Mouse (Mus musculus): ENCODE measurements around the gene Pygl. TPM values are rescaled to one million over a fixed set of nuclear protein-coding genes. Genes with fewer than 3 reads are reported as not detected.

The Pygl gene
- 5.4 and 8.2 TPM in 2 replicates for polyA plus RNA-seq (2015; fragmentation: Nextera tagmentation; extraction: Ambion mirVana)

GRCm38 (mm10) chr12:70231294-70231693, at the start of gene Pygl:
Pygl (minus strand) TSS chr12:70231488.
- no peak within 1 kb of the TSS for H3K4me2 ChIP-seq (replicated peaks)
- H3K4me3 ChIP-seq (replicated peaks): no peak within 1 kb of the TSS
- H3K9ac ChIP-seq (replicated peaks): no peak within 1 kb of the TSS
- peaks cover 15% of the 10 kb centered on the region for H3K27me3 ChIP-seq
- WGBS: 77% methylated on average over 2 of the region's 2 CpGs
- H3K4me1 ChIP-seq (replicated peaks): peaks cover 27% of the 10 kb centered on the region
- no peak within 1 kb of the TSS for H3K27ac ChIP-seq
- ATAC-seq: no peak
- H3K9me3 ChIP-seq: no peaks in the 10 kb centered on the region
- no peaks in the 10 kb centered on the region for H3K36me3 ChIP-seq

- no peak overlapping the region for H3K27ac ChIP-seq
- H3K4me1 ChIP-seq (replicated peaks): peaks cover 13% of the 10 kb centered on the region; the same call in 1 of the 2 replicates
- no peak overlapping the region for H3K9ac ChIP-seq (replicated peaks)
- H3K27me3 ChIP-seq: no peaks in the 10 kb centered on the region
- WGBS: 93% methylated on average over 2 of the region's 2 CpGs
- no peak for ATAC-seq
- no peak overlapping the region for H3K4me2 ChIP-seq (replicated peaks)
- H3K9me3 ChIP-seq: no peaks in the 10 kb centered on the region
- H3K4me3 ChIP-seq (replicated peaks): no peak overlapping the region
- peaks cover 38% of the 10 kb centered on the region for H3K36me3 ChIP-seq
Measured at GRCm38 (mm10) chr12:70280930-70281329, 49.6 kb upstream of the Pygl start.

DNA sequence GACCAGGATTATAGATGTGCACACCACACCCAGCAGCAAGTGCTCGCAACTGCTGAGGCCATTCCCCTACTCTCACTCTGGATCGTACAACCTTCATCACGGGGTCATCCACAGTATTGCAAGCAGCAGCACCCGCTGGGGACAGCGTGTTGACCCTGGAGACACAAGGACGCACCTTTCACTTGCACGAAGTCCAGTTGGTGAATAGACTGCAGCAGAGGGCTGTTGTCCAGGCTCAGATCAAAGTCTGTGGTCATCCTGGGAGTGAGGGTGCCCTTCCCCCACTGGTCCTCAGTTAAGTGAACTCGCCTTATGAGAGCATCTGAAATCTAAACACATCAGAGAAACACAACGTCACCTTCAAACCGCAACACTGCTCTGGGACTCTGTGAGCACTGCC, 49.1 kb upstream of the Pygl start:
- 91% methylated on average over 10 of the region's 10 CpGs for WGBS
- Histone ChIP-seq H3K36me3 (peaks cover 38% of the 10 kb centered on the region), H3K4me3 (replicated peaks) (no peak overlapping the region), H3K27me3 (no peaks in the 10 kb centered on the region), H3K9me3 (no peaks in the 10 kb centered on the region), H3K4me2 (replicated peaks) (no peak overlapping the region), H3K27ac (no peak overlapping the region), H3K9ac (replicated peaks) (no peak overlapping the region), H3K4me1 (replicated peaks) (peaks cover 9% of the 10 kb centered on the region; the same call in 1 of the 2 replicates)
- ATAC-seq: no peak

- Histone ChIP-seq H3K4me1 (replicated peaks) (peaks cover 5% of the 10 kb centered on the region; the same call in 1 of the 2 replicates), H3K9ac (replicated peaks) (no peak overlapping the region), H3K27ac (no peak overlapping the region), H3K36me3 (peaks cover 41% of the 10 kb centered on the region), H3K9me3 (no peaks in the 10 kb centered on the region), H3K4me3 (replicated peaks) (no peak overlapping the region), H3K4me2 (replicated peaks) (no peak overlapping the region), H3K27me3 (no peaks in the 10 kb centered on the region; the same call in 1 of the 2 replicates)
- WGBS: 75% methylated on average over 12 of the region's 12 CpGs
- ATAC-seq: no peak
Measured at GRCm38 (mm10) chr12:70277071-70277939, 46.0 kb upstream of the Pygl start.

GRCm38 (mm10) chr12:70269724-70270123, 38.4 kb upstream of the Pygl start:
- Histone ChIP-seq H3K27ac (no peak overlapping the region), H3K4me2 (replicated peaks) (no peak overlapping the region), H3K4me3 (replicated peaks) (no peak overlapping the region), H3K27me3 (no peaks in the 10 kb centered on the region; the same call in 1 of the 2 replicates), H3K36me3 (peaks cover 40% of the 10 kb centered on the region), H3K4me1 (replicated peaks) (no peaks in the 10 kb centered on the region), H3K9me3 (no peaks in the 10 kb centered on the region), H3K9ac (replicated peaks) (no peak overlapping the region)
- no peak for ATAC-seq
- 61% methylated on average over 6 of the region's 6 CpGs for WGBS

DNA sequence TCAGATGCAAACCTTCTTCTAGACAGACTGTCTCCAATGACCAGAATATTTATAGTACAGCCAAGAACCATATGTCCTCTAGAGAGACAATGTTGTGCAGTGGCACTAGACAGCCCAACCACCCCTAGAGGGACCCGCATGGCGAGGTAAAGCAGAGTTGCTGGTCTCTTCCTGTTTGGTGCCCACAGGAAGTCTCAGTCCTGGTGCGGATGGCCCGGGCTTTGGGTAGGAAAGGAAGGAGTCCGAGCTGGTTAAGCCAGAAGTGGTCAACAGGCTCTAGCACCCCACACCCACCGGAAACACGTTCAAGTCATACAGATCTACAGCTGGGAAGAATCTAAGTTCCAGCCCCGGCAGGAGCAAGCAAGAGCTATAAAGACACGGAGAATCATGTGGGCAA, 36.0 kb upstream of the Pygl start:
- WGBS: 89% methylated on average over 9 of the region's 9 CpGs
- Histone ChIP-seq H3K27me3 (no peaks in the 10 kb centered on the region), H3K4me2 (replicated peaks) (no peak overlapping the region), H3K36me3 (peaks cover 36% of the 10 kb centered on the region), H3K9ac (replicated peaks) (no peak overlapping the region), H3K9me3 (no peaks in the 10 kb centered on the region), H3K4me1 (replicated peaks) (no peaks in the 10 kb centered on the region), H3K27ac (no peak overlapping the region), H3K4me3 (replicated peaks) (no peak overlapping the region)
- ATAC-seq: no peak

DNA sequence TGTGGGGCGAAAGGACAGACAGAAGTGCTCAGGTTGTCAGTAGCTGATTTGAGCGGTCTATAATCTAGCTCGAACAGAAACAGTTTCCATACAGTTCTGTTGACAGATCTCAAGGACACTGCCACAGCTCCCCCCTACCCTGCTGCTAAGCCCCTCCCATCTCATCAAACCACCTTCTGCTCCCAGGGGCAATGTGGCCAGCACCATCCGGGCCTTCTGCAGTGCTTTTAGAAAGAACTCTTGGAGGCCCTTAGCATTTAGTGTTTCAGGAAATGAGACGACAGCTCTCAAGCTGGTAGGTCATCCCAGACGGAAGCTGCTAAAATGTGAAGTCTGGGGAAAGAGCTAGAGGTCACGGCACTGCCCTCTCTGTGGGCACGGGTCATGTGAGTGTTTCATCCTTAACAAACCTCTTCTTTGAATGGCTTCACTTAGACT, 35.2 kb upstream of the Pygl start:
- no peak overlapping the region for H3K4me2 ChIP-seq (replicated peaks)
- H3K36me3 ChIP-seq: peaks cover 29% of the 10 kb centered on the region
- no peaks in the 10 kb centered on the region for H3K27me3 ChIP-seq
- no peak overlapping the region for H3K27ac ChIP-seq
- no peak overlapping the region for H3K4me3 ChIP-seq (replicated peaks)
- no peak for ATAC-seq
- no peaks in the 10 kb centered on the region for H3K4me1 ChIP-seq (replicated peaks)
- H3K9ac ChIP-seq (replicated peaks): no peak overlapping the region
- WGBS: 47% methylated on average over 8 of the region's 8 CpGs
- H3K9me3 ChIP-seq: no peaks in the 10 kb centered on the region

GRCm38 (mm10) chr12:70263721-70264120, 32.4 kb upstream of the Pygl start:
- no peak overlapping the region for H3K27ac ChIP-seq
- H3K4me2 ChIP-seq (replicated peaks): no peak overlapping the region
- no peaks in the 10 kb centered on the region for H3K4me1 ChIP-seq (replicated peaks)
- H3K9ac ChIP-seq (replicated peaks): no peak overlapping the region
- H3K9me3 ChIP-seq: no peaks in the 10 kb centered on the region
- no peaks in the 10 kb centered on the region for H3K27me3 ChIP-seq
- peaks cover 31% of the 10 kb centered on the region for H3K36me3 ChIP-seq
- ATAC-seq: no peak
- 20% methylated on average over 7 of the region's 7 CpGs for WGBS
- no peak overlapping the region for H3K4me3 ChIP-seq (replicated peaks)

- Histone ChIP-seq H3K36me3 (peaks cover 22% of the 10 kb centered on the region), H3K4me2 (replicated peaks) (no peak overlapping the region), H3K4me3 (replicated peaks) (no peak overlapping the region), H3K4me1 (replicated peaks) (no peaks in the 10 kb centered on the region), H3K27ac (no peak overlapping the region), H3K9ac (replicated peaks) (no peak overlapping the region), H3K9me3 (no peaks in the 10 kb centered on the region), H3K27me3 (no peaks in the 10 kb centered on the region)
- no peak for ATAC-seq
- 93% methylated on average over 17 of the region's 17 CpGs for WGBS
Measured at GRCm38 (mm10) chr12:70262271-70262953, 31.1 kb upstream of the Pygl start.

DNA sequence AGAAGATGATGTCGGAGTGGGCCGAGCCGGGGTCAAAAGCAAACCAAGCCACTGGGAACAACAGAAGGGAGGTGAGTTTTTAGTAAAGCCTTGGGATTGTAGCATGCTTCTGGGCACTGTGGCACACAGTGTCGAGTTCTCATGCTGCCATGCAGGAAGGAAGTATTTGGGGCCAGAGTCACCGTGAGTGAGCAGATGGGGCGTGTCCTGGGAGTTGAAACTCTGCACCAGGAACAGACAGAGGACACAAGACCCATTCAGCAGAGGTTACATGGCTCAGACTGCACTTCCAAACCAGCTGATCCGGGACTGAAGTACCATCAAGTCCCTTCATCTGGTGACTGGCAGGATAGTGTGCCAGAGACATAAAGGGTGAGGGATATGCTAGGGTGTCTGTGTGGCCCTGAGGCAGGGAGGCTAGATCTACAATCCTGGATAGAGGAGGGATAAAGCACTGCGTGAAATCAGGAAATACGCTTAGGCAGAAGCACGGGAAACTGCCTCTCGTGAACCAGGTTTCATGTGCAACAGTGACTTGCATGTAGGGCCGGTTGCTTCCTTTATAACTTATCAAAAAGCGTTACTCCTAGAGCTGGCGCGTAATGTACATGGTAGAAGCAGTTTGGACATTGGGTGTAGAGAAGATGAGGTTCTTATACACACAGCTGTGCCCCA, 20.1 kb upstream of the Pygl start:
- no peaks in the 10 kb centered on the region for H3K9me3 ChIP-seq
- no peak overlapping the region for H3K9ac ChIP-seq (replicated peaks)
- H3K4me1 ChIP-seq (replicated peaks): peaks cover 45% of the 10 kb centered on the region
- H3K27me3 ChIP-seq: no peaks in the 10 kb centered on the region
- no peak overlapping the region for H3K4me3 ChIP-seq (replicated peaks)
- 0 out of 2 replicates have a peak, but pooled peaks cover 2% of the 10 kb centered on the region for H3K36me3 ChIP-seq
- no peak overlapping the region for H3K4me2 ChIP-seq (replicated peaks)
- no peak for ATAC-seq
- WGBS: 81% methylated on average over 15 of the region's 15 CpGs
- H3K27ac ChIP-seq: 0 out of 2 replicates have a peak overlapping the region, but pooled peaks have one; percentile 30

DNA sequence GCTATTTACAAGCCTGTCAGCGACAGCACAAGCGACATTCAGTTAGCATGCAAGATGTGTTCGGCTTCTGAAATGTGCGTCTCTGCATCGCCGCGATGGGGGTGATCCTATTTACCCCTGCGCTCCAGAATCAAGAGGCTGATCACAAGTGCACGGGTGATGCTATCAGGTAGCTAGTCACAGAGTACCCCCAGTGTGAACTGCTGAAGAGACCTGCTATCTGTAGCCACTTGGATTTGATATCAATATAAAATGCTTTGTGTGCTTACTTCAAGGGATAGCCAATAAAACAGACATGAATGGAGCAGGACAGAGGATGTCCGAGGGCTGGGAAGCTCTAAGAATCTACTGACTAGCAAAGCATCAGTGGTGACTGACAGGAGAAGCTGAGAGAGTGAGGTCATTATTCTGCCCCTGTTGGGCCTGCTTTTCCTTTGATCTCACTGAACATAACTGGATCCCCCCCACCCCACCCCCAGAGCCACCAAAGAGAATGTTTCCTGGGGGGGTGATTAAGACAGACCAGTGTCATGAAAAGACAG, 18.4 kb upstream of the Pygl start:
- Histone ChIP-seq H3K36me3 (peaks cover 7% of the 10 kb centered on the region; the same call in 1 of the 2 replicates), H3K27ac (peak overlapping the region; percentile 81), H3K27me3 (no peaks in the 10 kb centered on the region), H3K9ac (replicated peaks) (peak overlapping the region; percentile 14; the same call in 1 of the 2 replicates), H3K4me2 (replicated peaks) (0 out of 2 replicates have a peak overlapping the region, but pooled peaks have one; percentile 0), H3K4me3 (replicated peaks) (no peak overlapping the region), H3K9me3 (no peaks in the 10 kb centered on the region), H3K4me1 (replicated peaks) (peaks cover 43% of the 10 kb centered on the region)
- peak; percentile 53 for ATAC-seq
- 54% methylated on average over 10 of the region's 10 CpGs for WGBS

Measured in midbrain, embryonic 13.5 days (tissue).